Mouse (Mus musculus): ENCODE results near the gene Vmn1r38.
"Not testable (repeated sequence)": the region's sequence is repeated elsewhere in the genome, so short reads cannot be mapped to it uniquely, and the experiment has no call there.

Gene Vmn1r38

DNA sequence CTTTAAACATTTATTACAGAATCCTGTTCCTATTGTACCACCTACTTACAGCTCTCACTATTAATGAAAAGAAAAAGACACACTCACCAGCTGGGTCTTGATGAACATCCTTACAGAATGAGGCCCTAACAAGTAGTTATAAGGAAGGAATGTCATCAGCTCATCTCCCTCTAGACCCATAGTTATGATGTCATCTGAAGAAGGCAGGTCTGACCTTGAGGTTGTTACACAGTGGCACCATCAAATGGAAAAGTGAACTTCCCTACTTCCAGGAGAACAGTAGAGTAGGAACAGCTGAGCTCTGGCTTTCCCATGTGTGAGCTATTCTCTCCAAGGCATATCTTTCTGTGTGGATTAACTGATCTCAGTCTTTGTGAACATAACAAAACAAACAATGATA, at the start of gene Vmn1r38:
Gene Vmn1r38 (minus strand): TSS at position 101 of the 400 bp plus-strand sequence.
- not testable (repeated sequence) for DNase-seq (ENCODE audit: low spot score in 2 of 2)

DNA sequence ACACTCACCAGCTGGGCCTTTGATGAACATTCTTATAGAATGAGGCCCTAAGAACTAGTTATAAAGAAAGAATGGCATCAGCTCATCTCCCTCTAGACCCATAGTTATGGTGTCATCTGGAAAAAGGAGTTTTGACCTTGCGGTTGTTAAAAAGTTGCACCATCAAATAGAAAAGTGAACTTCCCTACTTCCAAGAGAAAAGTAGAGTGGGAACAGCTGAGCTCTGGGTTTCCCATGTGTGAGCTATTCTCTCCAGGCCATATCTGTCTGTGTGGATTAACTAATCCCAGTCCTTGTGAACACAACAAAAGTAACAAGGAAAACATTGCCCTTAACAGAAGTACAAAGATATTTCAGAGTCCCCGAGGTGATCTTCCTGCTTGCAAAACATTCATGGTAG, 28.1 kb upstream of the Vmn1r38 start, which contains the start of gene Vmn1r39:
Gene Vmn1r39 (minus strand): TSS at position 101 of the 400 bp plus-strand sequence.
- DNase-seq (ENCODE audit: low spot score in 2 of 2): no peak

DNA sequence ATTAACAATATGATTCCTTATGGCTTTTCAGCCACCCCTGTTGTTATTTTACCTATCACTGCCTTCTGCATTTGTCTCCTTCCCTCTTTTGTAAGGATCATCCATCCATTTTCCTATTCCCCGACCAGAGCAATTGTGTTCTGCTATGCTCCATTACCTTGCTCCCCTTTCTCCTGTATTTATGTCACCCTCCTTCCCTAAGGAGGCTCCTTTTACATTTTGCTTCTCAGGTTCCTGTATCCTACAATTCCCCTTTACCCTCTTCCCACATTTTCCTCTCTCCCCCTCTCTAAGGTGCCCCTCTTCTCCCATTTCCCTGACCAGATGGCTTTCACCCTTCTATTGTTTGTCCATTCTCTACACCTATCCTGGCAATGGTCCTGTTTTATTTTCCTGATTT, 23.9 kb upstream of the Vmn1r38 start:
- DNase-seq (ENCODE audit: low spot score in 2 of 2): no peak

DNA sequence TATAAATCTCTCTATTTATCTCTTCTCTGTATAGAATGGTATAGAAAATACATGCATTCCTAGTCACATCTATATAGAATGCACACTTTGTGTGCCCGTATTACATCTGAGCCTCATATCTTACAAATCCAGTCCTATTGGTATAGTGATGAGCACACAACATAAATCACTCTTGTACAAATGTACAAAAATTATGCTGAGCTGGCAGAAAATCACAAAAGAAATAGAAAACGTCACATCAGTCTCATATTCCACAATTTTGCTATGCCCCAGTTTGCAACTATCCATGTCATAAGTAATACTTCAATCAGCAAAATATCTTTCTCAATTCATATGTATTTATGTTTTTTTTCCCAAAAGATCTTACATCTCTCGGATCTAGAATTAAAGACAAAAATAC, 23.3 kb upstream of the Vmn1r38 start:
- no peak for DNase-seq (ENCODE audit: low spot score in 2 of 2)

DNA sequence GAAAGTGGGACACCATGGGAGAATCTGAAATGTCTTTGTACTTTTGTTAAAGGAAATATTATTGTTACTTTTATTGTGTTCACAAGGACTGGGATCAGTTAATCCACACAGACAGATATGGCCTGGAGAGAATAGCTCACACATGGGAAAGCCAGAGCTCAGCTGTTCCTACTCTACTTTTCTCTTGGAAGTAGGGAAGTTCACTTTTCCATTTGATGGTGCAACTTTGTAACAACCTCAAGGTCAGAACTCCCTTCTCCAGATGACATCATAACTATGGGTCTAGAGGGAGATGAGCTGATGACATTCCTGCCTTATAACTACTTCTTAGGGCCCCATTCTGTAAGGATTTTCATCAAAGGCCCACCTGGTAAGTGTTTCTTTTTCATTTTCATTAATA, 53.3 kb downstream of the Vmn1r38 start, which contains the start of gene Vmn1r37:
Gene Vmn1r37 (plus strand): TSS at position 301 of the 400 bp plus-strand sequence.
- not testable (repeated sequence) for DNase-seq (ENCODE audit: low spot score in 2 of 2)

All from spleen, postnatal 36 days (tissue).